Mouse (Mus musculus) thymus, adult 2 months (tissue): ENCODE data around the gene Fam102b.

Experiments
- CTCF ChIP-seq: fragments of 200-500 bp; IDR thresholded peaks from 2 replicates; pipeline ENCODE4 v1.5.1; 2012; ENCODE audit warnings: mild to moderate bottlenecking, control low read depth, low read length, moderate library complexity, borderline replicate concordance; ENCODE audit not compliant: control insufficient read depth, poor library complexity, insufficient read depth; ENCODE audit errors: extremely low read depth
- POLR2A ChIP-seq: fragments of 200-500 bp; IDR thresholded peaks from 2 replicates; pipeline ENCODE4 v1.6.1; 2012; ENCODE audit warnings: mild to moderate bottlenecking, low read length, control low read depth, moderate library complexity; ENCODE audit not compliant: control insufficient read depth, poor library complexity, insufficient read depth; ENCODE audit errors: extremely low read depth

GRCm38 (mm10) chr3:108925677-108926076 lies 101.7 kb downstream of the Fam102b start:
- TF ChIP-seq POLR2A (no peak), CTCF (no peak)
